Mouse (Mus musculus) lung, postnatal 0 days (tissue): ENCODE measurements around the gene Trpm8. TPM values are rescaled to one million over a fixed set of nuclear protein-coding genes. Genes with fewer than 3 reads are reported as not detected.

Experiments used
- ATAC-seq: fragments of 200-750 bp; cut with Nextera tagmentation; 2 replicates; pipeline ENCODE4 v1.8.0; 2017; ENCODE audit warnings: moderate library complexity
- DNase-seq: peaks from one replicate; pipeline ENCODE4 v3.0.0-alpha.2; 2016; ENCODE audit warnings: low spot score
- H3K27ac ChIP-seq: fragments of 300-500 bp; sonication (generic); 2 replicates; pipeline ENCODE4 v1.5.1; 2014; ENCODE audit warnings: antibody characterized with exemption, mild to moderate bottlenecking, low read length, mixed read lengths
- H3K27me3 ChIP-seq: fragments of 300-500 bp; sonication (generic); replicated peaks from 2 replicates; pipeline ENCODE4 v1.6.1; 2014; ENCODE audit warnings: low read length, mixed read lengths; ENCODE audit not compliant: insufficient read depth
- H3K36me3 ChIP-seq: fragments of 300-500 bp; sonication (generic); 2 replicates; pipeline ENCODE4 v1.6.1; 2014; ENCODE audit warnings: low read length, mixed read lengths; ENCODE audit not compliant: insufficient read depth
- H3K4me1 ChIP-seq: fragments of 300-500 bp; sonication (generic); 2 replicates; pipeline ENCODE4 v1.6.1; 2014; ENCODE audit warnings: antibody characterized with exemption, low read depth, low read length, mixed read lengths; ENCODE audit not compliant: insufficient read depth
- H3K4me2 ChIP-seq: fragments of 300-500 bp; sonication (generic); replicated peaks from 2 replicates; pipeline ENCODE4 v1.6.1; 2014; ENCODE audit warnings: low read depth, mild to moderate bottlenecking, low read length, moderate library complexity, mixed read lengths
- H3K4me3 ChIP-seq: fragments of 300-500 bp; sonication (generic); 2 replicates; pipeline ENCODE4 v1.5.1; 2014; ENCODE audit warnings: low read depth, low read length
- H3K9ac ChIP-seq: fragments of 300-500 bp; sonication (generic); replicated peaks from 2 replicates; pipeline ENCODE4 v1.6.1; 2014; ENCODE audit warnings: low read depth, mild to moderate bottlenecking
- H3K9me3 ChIP-seq: fragments of 300-500 bp; sonication (generic); 2 replicates; pipeline ENCODE4 v1.6.1; 2016; ENCODE audit warnings: low read length, mixed read lengths
- CTCF ChIP-seq: IDR thresholded peaks from 2 replicates; pipeline ENCODE4 v1.5.1; 2016; ENCODE audit warnings: antibody characterized with exemption, mild to moderate bottlenecking
- EP300 ChIP-seq: IDR thresholded peaks from 2 replicates; pipeline ENCODE4 v1.6.1; 2016; ENCODE audit warnings: antibody characterized with exemption, mild to moderate bottlenecking, control low read depth
- WGBS: fragments of 180-500 bp; shearing (Covaris S2); extraction: QIAGEN DNeasy Blood & Tissue Kit; methylation state at CpG from one replicate; pipeline ENCODE4 v1.1.7; 2014; 5-methylcytosine and 5-hydroxymethylcytosine counted together
- polyA plus RNA-seq: library from polyadenylated mRNA; unstranded; fragments of >200 nt; fragmentation: Nextera tagmentation; extraction: Ambion mirVana; gene quantifications from 2 replicates; pipeline ENCODE4 v1.2.1, GENCODE M21; 2015

The Trpm8 gene
- polyA plus RNA-seq, 1 experiment from 2014 or later, result not detected

DNA sequence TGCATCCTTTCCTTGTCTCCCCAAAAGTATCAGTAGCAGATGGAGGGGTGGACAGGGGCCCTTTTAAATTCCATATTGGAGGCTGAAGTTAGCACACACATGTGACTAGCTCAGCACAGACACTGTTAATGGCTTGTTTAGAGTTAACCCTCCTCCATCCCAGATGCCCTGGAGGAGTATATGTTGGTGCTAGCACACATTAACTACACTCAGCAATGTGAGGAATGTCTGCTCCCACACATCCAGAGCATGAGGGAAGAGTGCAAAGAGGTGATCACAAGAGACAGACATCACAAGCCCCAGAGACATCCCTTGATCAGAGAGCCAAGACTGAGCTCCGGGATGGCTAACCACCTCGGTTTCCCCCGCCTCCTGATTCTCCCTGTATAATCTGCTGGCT lies 125.9 kb downstream of the Trpm8 start:
- no peaks in the 10 kb centered on the region for H3K4me1 ChIP-seq
- no peaks in the 10 kb centered on the region for H3K27me3 ChIP-seq
- H3K27ac ChIP-seq, result no peak overlapping the region
- no peaks in the 10 kb centered on the region for H3K36me3 ChIP-seq
- H3K9me3 ChIP-seq, result no peaks in the 10 kb centered on the region
- WGBS, result 83% methylated on average over 3 of the region's 3 CpGs
- DNase-seq (no peak), ATAC-seq (no peak)
- no peak overlapping the region for H3K4me3 ChIP-seq
- H3K9ac ChIP-seq, result no peak overlapping the region
- TF ChIP-seq CTCF, result no peak
- no peak for TF ChIP-seq EP300
- no peak overlapping the region for H3K4me2 ChIP-seq

GRCm38 (mm10) chr1:88406078-88406806 lies 128.8 kb downstream of the Trpm8 start:
- Histone ChIP-seq H3K27me3 (no peaks in the 10 kb centered on the region), H3K4me2 (no peak overlapping the region), H3K4me3 (no peak overlapping the region), H3K9ac (no peak overlapping the region), H3K36me3 (no peaks in the 10 kb centered on the region), H3K9me3 (no peaks in the 10 kb centered on the region), H3K4me1 (no peaks in the 10 kb centered on the region), H3K27ac (no peak overlapping the region)
- TF ChIP-seq CTCF, result no peak
- no peak for TF ChIP-seq EP300
- ATAC-seq (no peak), DNase-seq (no peak)
- 46% methylated on average over 12 of the region's 12 CpGs for WGBS

GRCm38 (mm10) chr1:88406807-88407198 lies 129.3 kb downstream of the Trpm8 start, which contains the start of gene Spp2:
Spp2 (plus strand) TSS chr1:88406961.
- DNase-seq (no peak), ATAC-seq (no peak)
- no peaks in the 10 kb centered on the region for H3K36me3 ChIP-seq
- TF ChIP-seq EP300, result no peak
- no peak for TF ChIP-seq CTCF
- H3K4me2 ChIP-seq, result no peak within 1 kb of the TSS
- H3K27ac ChIP-seq, result no peak within 1 kb of the TSS
- H3K4me1 ChIP-seq, result no peaks in the 10 kb centered on the region
- no peaks in the 10 kb centered on the region for H3K27me3 ChIP-seq
- no peaks in the 10 kb centered on the region for H3K9me3 ChIP-seq
- H3K4me3 ChIP-seq, result no peak within 1 kb of the TSS
- WGBS, result 46% methylated on average over 5 of the region's 5 CpGs
- no peak within 1 kb of the TSS for H3K9ac ChIP-seq

GRCm38 (mm10) chr1:88408340-88408739 lies 130.9 kb downstream of the Trpm8 start:
- no peaks in the 10 kb centered on the region for H3K9me3 ChIP-seq
- H3K27me3 ChIP-seq, result no peaks in the 10 kb centered on the region
- no peaks in the 10 kb centered on the region for H3K36me3 ChIP-seq
- no peak for ATAC-seq
- no peak overlapping the region for H3K4me2 ChIP-seq
- DNase-seq, result no peak
- no peaks in the 10 kb centered on the region for H3K4me1 ChIP-seq
- TF ChIP-seq CTCF, result no peak
- no peak for TF ChIP-seq EP300
- no peak overlapping the region for H3K9ac ChIP-seq
- H3K4me3 ChIP-seq, result no peak overlapping the region
- WGBS, result 61% methylated on average over 4 of the region's 4 CpGs
- H3K27ac ChIP-seq, result no peak overlapping the region

DNA sequence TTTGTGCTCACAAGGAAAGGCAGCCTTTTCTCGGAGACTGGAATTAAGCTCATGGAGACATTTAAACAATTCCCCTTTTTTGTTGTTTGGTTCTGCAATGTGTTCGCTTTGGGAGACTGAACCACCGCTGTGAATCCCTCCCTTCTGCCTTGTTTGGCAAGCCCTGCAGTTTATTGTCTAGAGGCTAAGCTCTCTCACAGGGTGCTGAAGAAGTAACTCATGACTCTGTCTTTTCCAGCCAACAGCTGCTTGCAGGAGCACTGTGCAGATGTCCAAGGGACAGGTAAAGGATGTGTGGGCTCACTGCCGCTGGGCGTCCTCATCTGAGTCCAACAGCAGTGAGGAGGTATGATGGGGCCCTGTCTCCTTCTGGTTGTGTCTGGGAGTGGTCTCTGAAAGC lies 134.6 kb downstream of the Trpm8 start:
- Histone ChIP-seq H3K9ac (no peak overlapping the region), H3K4me1 (no peaks in the 10 kb centered on the region), H3K4me2 (no peak overlapping the region), H3K27me3 (no peaks in the 10 kb centered on the region), H3K9me3 (no peaks in the 10 kb centered on the region), H3K36me3 (no peaks in the 10 kb centered on the region), H3K4me3 (no peak overlapping the region), H3K27ac (no peak overlapping the region)
- no peak for ATAC-seq
- WGBS, result 80% methylated on average over 5 of the region's 5 CpGs
- TF ChIP-seq CTCF, result no peak
- no peak for TF ChIP-seq EP300
- no peak for DNase-seq

- Histone ChIP-seq H3K27me3 (no peaks in the 10 kb centered on the region), H3K27ac (no peak overlapping the region), H3K9ac (no peak overlapping the region), H3K4me3 (no peak overlapping the region), H3K9me3 (no peaks in the 10 kb centered on the region), H3K36me3 (no peaks in the 10 kb centered on the region), H3K4me1 (no peaks in the 10 kb centered on the region), H3K4me2 (no peak overlapping the region)
- ATAC-seq, result no peak
- DNase-seq, result no peak
- TF ChIP-seq EP300 (no peak), CTCF (no peak)
- WGBS, result 76% methylated on average over 2 of the region's 2 CpGs
These were observed 141.5 kb downstream of the Trpm8 start for GRCm38 (mm10) chr1:88418943-88419342.
